Mouse (Mus musculus) heart, embryonic 10.5 days (tissue): ENCODE data around the gene Exog. TPM values are rescaled to one million over a fixed set of nuclear protein-coding genes. Genes with fewer than 3 reads are reported as not detected.

Source experiments
- DNase-seq: peaks from one replicate; pipeline ENCODE4 v3.0.0-alpha.2; 2017; ENCODE audit warnings: low spot score
- H3K27ac ChIP-seq: fragments of 300-500 bp; sonication (generic); 2 replicates; pipeline ENCODE4 v1.5.1; 2016; ENCODE audit warnings: mild to moderate bottlenecking
- H3K27me3 ChIP-seq: fragments of 300-500 bp; sonication (generic); 2 replicates; pipeline ENCODE4 v1.6.1; 2016; ENCODE audit warnings: mild to moderate bottlenecking; ENCODE audit not compliant: poor library complexity, insufficient read depth, severe bottlenecking
- H3K36me3 ChIP-seq: fragments of 300-500 bp; sonication (generic); 2 replicates; pipeline ENCODE4 v1.6.1; 2016; ENCODE audit warnings: mild to moderate bottlenecking, moderate library complexity
- H3K4me1 ChIP-seq: fragments of 300-500 bp; sonication (generic); 2 replicates; pipeline ENCODE4 v1.6.1; 2016; ENCODE audit warnings: mild to moderate bottlenecking
- H3K4me3 ChIP-seq: fragments of 300-500 bp; sonication (generic); 2 replicates; pipeline ENCODE4 v1.5.1; 2016; ENCODE audit warnings: mild to moderate bottlenecking, moderate library complexity
- H3K9me3 ChIP-seq: fragments of 300-500 bp; sonication (generic); 2 replicates; pipeline ENCODE4 v1.6.1; 2016; ENCODE audit warnings: mild to moderate bottlenecking, moderate library complexity
- WGBS: fragments of 180-500 bp; shearing (Covaris S2); methylation state at CpG from one replicate; pipeline ENCODE4 v1.1.7; 2016; 5-methylcytosine and 5-hydroxymethylcytosine counted together
- polyA plus RNA-seq: library from polyadenylated mRNA; unstranded; fragments of >200 nt; fragmentation: Nextera tagmentation; extraction: Ambion mirVana; gene quantifications from 2 replicates; pipeline ENCODE4 v1.2.1, GENCODE M21; 2016

Exog gene
- 16.2 and 25.0 TPM in 2 replicates for polyA plus RNA-seq

DNA sequence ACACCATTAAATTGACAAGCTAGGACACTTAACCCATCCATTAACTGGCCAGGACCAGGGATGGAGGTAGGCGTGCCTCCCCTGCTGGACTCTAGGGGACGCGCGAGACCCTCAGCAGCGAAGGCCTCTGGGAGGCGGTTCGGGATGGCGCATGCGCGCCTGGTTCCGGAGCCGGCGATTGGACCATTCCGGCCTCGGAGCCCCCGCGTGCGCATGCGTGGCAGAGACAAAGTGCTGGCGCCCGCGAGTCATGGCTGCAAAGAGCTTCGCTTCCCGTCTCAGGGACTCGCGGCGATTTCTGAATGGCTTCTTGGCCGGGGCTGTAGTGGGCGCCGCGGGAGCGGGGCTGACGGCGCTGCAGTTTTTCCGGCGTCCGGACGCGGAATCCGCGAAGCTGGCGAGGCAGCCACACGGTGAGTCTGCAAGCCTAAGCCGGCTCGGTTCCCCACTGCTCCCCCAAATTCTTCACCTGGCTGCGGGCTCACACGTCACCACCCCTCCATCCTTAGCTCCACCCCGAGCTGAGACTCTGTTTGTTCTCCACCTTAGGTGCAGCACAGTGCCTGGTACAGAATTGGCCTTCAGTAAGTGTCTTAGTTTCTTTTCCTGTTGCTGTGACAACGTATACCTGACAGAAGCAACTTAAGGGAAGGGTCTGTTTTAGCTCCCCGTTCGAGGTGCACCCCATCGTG is at the start of gene Exog:
Gene Exog (plus strand): TSS at position 206 of the 692 bp plus-strand sequence.
- Histone ChIP-seq H3K9me3 (no peaks in the 10 kb centered on the region), H3K4me1 (peaks cover 10% of the 10 kb centered on the region), H3K27ac (peak within 1 kb of the TSS; percentile 92), H3K4me3 (peak within 1 kb of the TSS; percentile 81), H3K36me3 (peaks cover 42% of the 10 kb centered on the region), H3K27me3 (no peaks in the 10 kb centered on the region)
- DNase-seq: peak; percentile 98
- under 1% methylated on average over 52 of the region's 52 CpGs for WGBS

DNA sequence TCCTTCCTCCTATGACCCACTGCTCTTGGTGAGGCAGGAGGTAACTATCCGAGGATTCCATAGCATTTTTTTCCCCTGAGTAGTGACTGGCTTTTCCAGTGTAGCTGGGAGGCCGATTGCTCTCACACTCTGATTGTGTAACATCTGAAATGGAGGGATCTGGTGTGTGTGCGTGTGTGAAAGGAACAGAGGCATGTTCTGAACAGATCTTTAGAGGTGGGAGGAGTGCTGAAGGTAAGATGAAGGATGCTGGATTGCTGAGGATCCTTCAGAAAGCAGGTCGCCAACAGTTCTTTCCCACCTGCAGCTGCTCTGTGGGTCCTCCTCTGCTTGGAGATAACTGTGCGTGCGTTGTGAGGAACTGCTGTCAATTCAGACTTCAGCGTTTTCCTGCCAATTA is 43.4 kb upstream of the Exog start:
- 5% methylated on average over 7 of the region's 7 CpGs for WGBS
- H3K36me3 ChIP-seq: peaks cover 7% of the 10 kb centered on the region; the same call in 1 of the 2 replicates
- peaks cover 42% of the 10 kb centered on the region for H3K4me1 ChIP-seq
- no peaks in the 10 kb centered on the region for H3K27me3 ChIP-seq
- peak overlapping the region; percentile 93 for H3K4me3 ChIP-seq
- peak overlapping the region; percentile 99 for H3K27ac ChIP-seq
- H3K9me3 ChIP-seq: no peaks in the 10 kb centered on the region
- DNase-seq: no peak

DNA sequence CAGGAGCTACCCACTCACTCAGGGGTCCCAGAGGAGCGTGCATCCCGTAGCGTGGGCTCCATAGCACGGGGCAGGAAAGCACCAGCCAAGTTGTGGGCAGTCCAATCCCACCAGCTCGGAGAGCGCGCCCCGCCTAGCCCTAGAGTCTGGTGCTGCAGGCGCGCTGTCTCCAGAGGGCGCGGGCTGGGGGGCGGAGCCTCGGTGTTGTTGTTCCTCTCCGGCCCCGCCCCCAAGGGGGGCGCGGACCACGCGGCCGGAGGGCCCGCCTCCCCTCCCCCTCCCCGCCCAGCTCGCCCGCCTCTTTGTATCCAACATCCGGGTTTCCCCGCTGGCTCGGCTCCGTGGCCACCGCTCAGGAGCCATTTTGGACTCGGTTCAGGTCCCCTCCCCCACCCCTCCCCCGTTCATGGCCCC is 42.9 kb upstream of the Exog start, which contains the start of gene Acvr2b:
Gene Acvr2b (plus strand): TSS at position 318 of the 414 bp plus-strand sequence.
- peak; percentile 97 for DNase-seq
- Histone ChIP-seq H3K4me3 (peak within 1 kb of the TSS; percentile 93), H3K9me3 (no peaks in the 10 kb centered on the region), H3K27me3 (no peaks in the 10 kb centered on the region), H3K36me3 (peaks cover 7% of the 10 kb centered on the region; the same call in 1 of the 2 replicates), H3K4me1 (peaks cover 42% of the 10 kb centered on the region), H3K27ac (peak within 1 kb of the TSS; percentile 99)
- under 1% methylated on average over 28 of the region's 32 CpGs for WGBS

DNA sequence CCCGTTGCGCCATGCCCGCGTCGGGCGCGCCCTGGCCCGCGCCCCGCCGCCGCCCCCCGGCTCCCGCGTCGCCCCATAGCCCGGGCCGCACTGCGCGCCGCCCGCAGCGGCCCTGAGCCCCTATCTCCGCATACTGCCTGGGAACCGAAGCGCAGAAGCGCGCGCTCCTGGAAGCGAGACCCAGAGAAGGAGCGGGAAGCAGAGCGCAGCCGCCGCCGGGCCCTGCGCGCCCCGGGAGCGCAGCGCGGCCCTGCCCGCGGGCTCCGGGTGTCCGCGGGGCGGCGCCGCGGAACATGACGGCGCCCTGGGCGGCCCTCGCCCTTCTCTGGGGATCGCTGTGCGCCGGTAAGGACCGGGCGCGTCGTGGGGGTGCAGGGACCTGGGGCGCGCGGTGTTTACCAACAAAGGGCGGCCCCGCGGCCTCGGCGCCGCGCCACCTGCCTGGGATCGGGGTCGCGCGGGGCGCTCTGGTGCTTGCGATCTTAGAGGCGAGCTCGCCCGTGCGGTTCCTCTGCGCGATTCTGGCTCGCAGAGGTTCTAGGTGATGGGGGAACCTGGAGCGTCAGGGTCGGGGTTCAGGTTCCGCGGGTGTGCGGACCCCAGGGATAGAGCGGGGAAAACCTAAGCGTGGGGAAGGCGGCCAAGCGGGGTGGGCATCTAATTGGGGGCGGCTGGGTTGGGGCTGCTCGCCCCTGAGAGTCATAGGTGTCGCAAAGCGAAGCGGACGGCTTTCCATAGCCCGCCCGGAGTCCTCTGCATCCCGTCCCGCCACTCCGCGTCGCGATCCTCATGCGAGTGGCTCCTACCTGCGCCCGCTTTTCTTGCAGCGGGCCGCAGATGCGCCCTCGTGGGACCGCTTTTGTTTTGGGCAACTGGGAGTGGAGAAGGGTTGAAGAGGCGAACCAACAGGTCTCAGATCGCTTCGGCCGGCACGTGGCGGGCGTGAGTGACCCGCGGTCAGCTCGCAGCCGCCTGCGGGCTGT is 42.2 kb upstream of the Exog start:
- Histone ChIP-seq H3K36me3 (peaks cover 13% of the 10 kb centered on the region; the same call in 1 of the 2 replicates), H3K27ac (peak overlapping the region; percentile 99), H3K4me1 (peaks cover 44% of the 10 kb centered on the region), H3K9me3 (no peaks in the 10 kb centered on the region), H3K4me3 (peak overlapping the region; percentile 93), H3K27me3 (no peaks in the 10 kb centered on the region)
- under 1% methylated on average over 105 of the region's 127 CpGs for WGBS
- peak; percentile 81 for DNase-seq

DNA sequence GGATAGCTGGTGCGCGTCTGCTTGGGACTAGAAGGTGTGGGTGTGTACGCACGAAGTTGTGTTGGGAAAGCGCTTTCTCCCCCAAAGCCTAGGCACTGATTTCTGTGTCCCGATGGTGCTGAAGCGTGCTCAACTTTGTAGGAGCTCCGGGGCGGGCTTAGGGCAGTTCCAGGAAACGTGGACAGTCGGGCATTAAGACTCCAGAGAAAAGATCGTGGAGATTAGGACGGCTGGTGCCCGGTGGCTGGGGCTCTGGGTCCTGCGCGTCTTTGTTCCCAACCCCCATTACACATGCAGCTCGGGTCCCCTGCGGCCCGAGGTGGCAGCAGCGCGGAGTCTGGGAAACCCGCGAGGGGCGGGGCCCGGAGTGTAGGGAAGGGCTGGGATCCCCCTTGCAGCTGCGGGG is 41.5 kb upstream of the Exog start:
- H3K36me3 ChIP-seq: peaks cover 19% of the 10 kb centered on the region; the same call in 1 of the 2 replicates
- peak overlapping the region; percentile 93 for H3K4me3 ChIP-seq
- H3K4me1 ChIP-seq: peaks cover 51% of the 10 kb centered on the region
- no peaks in the 10 kb centered on the region for H3K9me3 ChIP-seq
- 0% methylated on average over 26 of the region's 26 CpGs for WGBS
- no peak for DNase-seq
- peak overlapping the region; percentile 99 for H3K27ac ChIP-seq
- H3K27me3 ChIP-seq: no peaks in the 10 kb centered on the region

DNA sequence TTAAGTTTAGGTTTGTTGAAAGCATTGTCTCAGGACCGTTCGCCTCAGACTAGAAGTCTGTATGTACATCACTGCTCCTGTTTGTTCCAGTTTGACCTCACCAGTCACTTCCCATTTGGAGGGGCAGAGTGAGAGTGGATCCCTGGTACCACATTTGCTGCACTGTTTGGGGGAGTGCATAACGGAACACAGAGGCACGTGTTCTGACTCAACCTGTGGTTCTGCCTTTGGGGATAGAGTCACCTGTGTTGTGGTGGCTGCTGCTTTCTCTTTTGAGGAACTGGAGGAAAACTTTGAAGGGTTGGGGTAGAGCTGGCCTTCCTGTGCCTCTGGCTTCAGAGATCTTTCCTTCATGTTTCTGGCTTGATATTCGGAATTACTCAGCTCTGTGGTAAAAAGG is 40.7 kb upstream of the Exog start:
- Histone ChIP-seq H3K36me3 (peaks cover 19% of the 10 kb centered on the region; the same call in 1 of the 2 replicates), H3K9me3 (no peaks in the 10 kb centered on the region), H3K4me3 (peak overlapping the region; percentile 93), H3K4me1 (peaks cover 60% of the 10 kb centered on the region), H3K27me3 (no peaks in the 10 kb centered on the region), H3K27ac (no peak overlapping the region)
- WGBS: 66% methylated on average over 5 of the region's 5 CpGs
- no peak for DNase-seq

DNA sequence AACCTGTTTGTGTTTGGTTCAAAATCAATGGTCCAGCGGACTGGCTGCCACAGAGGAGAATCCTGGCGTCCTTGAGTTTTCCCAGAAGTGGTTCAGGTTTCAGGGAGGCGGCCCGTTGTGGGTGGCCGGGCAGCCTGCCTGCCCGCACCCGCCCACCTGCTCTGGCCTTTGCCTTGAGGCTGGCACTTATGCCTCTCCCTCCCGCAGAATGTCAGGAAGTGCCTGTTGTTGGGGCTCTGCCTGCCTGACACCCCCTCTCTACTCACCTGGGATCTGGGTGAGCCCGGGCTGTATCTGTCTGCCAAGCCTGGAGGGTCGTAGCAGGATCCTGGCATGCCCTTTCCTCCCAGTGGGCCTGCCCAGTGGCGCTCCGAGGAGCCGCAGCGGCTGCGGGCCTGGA is 36.9 kb upstream of the Exog start:
- 79% methylated on average over 15 of the region's 15 CpGs for WGBS
- Histone ChIP-seq H3K36me3 (peaks cover 44% of the 10 kb centered on the region), H3K9me3 (no peaks in the 10 kb centered on the region; the same call in 1 of the 2 replicates), H3K4me3 (no peak overlapping the region), H3K27ac (peak overlapping the region; percentile 72), H3K27me3 (no peaks in the 10 kb centered on the region), H3K4me1 (peaks cover 63% of the 10 kb centered on the region)
- DNase-seq: no peak

DNA sequence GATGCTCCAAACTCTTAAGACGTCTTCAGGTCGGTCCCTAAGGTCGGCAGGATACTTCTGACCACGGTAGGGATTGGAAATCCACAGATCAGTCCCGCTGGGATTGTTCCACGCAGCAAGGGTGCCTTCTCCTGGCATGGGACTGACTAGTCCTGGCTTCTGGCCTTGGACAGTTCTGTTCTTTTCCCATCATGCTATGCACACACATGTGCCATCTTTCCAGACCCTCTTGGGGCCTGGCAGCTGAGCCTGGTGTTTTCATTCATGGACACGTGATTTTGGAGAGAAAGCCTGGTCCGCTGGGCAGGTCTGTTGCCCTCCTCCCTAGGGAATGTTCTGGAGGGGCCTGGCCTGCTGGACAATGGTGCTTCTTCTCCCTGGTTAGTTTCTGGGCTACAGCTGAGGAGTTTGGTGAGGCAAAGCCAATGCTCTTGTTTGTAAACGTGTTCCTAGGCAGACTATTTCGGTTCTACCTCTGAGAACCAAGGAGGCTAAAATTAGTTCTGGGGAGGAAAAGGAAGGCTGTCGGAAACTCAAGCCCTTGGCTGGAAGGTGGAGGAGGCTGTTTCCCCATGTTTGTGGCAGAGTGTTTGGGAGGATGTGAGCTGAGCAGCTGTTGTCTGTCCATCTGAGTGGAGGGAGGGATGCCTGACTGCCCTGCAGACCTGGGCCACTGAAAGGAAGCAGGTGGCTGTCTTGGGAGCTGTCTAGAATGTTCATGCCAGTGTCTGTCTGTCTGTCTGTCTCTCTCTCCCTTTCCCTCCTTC is 35.7 kb upstream of the Exog start:
- WGBS: 66% methylated on average over 11 of the region's 11 CpGs
- peak overlapping the region; percentile 65; the same call in 1 of the 2 replicates for H3K27ac ChIP-seq
- H3K4me3 ChIP-seq: no peak overlapping the region; the same call in 1 of the 2 replicates
- H3K9me3 ChIP-seq: peaks cover 3% of the 10 kb centered on the region; the same call in 1 of the 2 replicates
- H3K27me3 ChIP-seq: no peaks in the 10 kb centered on the region
- peaks cover 49% of the 10 kb centered on the region for H3K36me3 ChIP-seq
- no peak for DNase-seq
- peaks cover 51% of the 10 kb centered on the region for H3K4me1 ChIP-seq

DNA sequence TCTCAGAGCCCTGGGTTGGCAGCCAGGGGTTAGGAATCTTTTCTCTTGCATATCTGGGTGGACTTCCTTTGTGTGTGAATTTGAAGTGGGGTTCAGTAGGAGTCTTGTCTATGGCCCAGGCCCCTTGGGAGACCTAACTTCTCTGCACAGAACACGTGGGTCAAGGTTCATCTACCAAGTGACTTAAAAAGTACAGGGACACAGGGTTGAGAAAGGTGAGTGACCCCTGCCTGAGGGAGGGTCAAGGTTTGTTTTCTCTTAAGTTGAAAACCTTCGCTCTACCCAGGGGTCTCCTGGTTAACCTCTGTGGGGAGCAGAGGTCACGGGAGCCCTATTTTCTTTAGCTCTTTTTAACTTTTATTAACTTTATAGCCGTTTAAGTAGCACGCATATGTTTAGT is 34.9 kb upstream of the Exog start:
- no peak for DNase-seq
- Histone ChIP-seq H3K27me3 (no peaks in the 10 kb centered on the region), H3K9me3 (peaks cover 3% of the 10 kb centered on the region; the same call in 1 of the 2 replicates), H3K4me3 (no peak overlapping the region), H3K27ac (no peak overlapping the region), H3K4me1 (peaks cover 44% of the 10 kb centered on the region), H3K36me3 (peaks cover 49% of the 10 kb centered on the region)
- WGBS: 83% methylated on average over 5 of the region's 5 CpGs

DNA sequence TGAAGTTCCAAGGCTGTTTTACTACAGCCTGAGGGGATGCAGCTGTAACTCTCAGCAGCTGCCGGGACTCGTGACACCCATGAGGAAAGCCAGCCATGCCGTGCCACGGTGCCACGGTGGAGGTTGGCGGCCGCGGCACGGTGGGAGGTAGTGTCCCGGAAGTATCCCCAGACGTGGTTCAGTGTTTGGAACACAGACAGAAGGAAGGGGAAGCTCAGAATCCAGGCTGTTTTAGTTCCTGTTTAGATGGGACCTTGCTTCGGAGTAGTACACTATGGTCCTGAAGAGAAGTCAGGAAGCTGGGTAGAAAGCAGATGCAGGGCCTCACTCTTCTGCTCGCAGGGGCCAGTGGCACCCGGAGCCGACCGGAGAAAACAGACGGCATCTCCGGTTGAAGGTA is 26.7 kb upstream of the Exog start:
- 74% methylated on average over 18 of the region's 18 CpGs for WGBS
- Histone ChIP-seq H3K27ac (peak overlapping the region; percentile 44; the same call in 1 of the 2 replicates), H3K4me3 (no peak overlapping the region; the same call in 1 of the 2 replicates), H3K27me3 (no peaks in the 10 kb centered on the region), H3K4me1 (peaks cover 44% of the 10 kb centered on the region), H3K36me3 (peaks cover 4% of the 10 kb centered on the region), H3K9me3 (0 out of 2 replicates have a peak, but pooled peaks cover 3% of the 10 kb centered on the region)
- no peak for DNase-seq

DNA sequence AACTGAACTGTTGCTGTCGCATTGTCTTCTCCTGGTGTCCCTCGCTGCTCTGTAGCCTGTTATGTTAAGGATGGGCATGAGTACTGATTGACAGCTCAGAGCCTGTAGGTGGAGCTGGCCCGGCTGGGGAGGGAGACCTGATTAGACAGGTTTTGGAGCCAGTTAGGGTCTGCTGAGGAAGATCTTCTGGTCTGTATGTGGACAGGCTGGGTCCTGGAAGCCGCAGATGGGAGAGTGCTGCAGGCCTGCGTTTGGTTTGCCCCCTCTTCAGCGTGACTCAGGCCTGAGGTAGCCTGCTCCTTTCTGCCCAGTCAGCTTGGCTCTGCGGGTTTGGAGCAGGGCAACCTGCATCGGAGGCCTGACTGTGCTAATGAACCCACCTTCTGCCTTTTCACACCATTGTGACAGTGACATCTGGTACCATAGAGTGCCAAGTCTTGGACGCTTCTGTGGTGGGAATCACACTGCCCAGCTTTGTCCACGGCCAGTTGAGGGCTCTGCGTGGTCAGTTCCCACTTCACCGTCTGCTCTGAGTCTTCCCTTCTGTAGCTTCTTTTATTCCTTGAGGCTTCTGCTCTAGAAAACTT is 24.8 kb upstream of the Exog start:
- H3K27me3 ChIP-seq: no peaks in the 10 kb centered on the region
- H3K27ac ChIP-seq: peak overlapping the region; percentile 53
- peaks cover 57% of the 10 kb centered on the region for H3K4me1 ChIP-seq

More for the DNA sequence above, 24.8 kb upstream of the Exog start:
- H3K4me3 ChIP-seq: no peak overlapping the region
- H3K9me3 ChIP-seq: no peaks in the 10 kb centered on the region
- no peaks in the 10 kb centered on the region for H3K36me3 ChIP-seq
- WGBS: 69% methylated on average over 12 of the region's 12 CpGs
- no peak for DNase-seq
